Mouse (Mus musculus) CH12.LX (cell line): ENCODE results near the gene Mymk. TPM values are rescaled to one million over a fixed set of nuclear protein-coding genes. Genes with fewer than 3 reads are reported as not detected.

Experiments
- DNase-seq: peaks from one replicate; pipeline ENCODE4 v3.0.0-alpha.2; 2013; ENCODE audit errors: extremely low read depth
- H3K27ac ChIP-seq: 2 replicates; pipeline ENCODE4 v1.5.1; 2012; ENCODE audit warnings: low read depth, mild to moderate bottlenecking, control low read depth, moderate library complexity; ENCODE audit not compliant: insufficient read depth
- H3K27me3 ChIP-seq: replicated peaks from 2 replicates; pipeline ENCODE3; 2012; ENCODE audit warnings: inconsistent platforms
- H3K36me3 ChIP-seq, 2 experiments: replicated peaks in 1 of 2; 2 replicates each; pipeline versions ENCODE3 to v1.6.1; 2012; ENCODE audit warnings: inconsistent platforms in 1 of 2, low read length in 1 of 2, mild to moderate bottlenecking in 1 of 2, mixed read lengths in 1 of 2, moderate library complexity in 1 of 2; ENCODE audit not compliant: control insufficient read depth in 1 of 2, insufficient read depth in 1 of 2
- H3K4me1 ChIP-seq, 2 experiments: 2 replicates each; pipeline ENCODE4 v1.6.1; 2012; ENCODE audit warnings: inconsistent platforms in 1 of 2, moderate library complexity in 1 of 2; ENCODE audit not compliant: insufficient read depth in 2 of 2, control insufficient read depth in 1 of 2
- H3K4me2 ChIP-seq: 2 replicates; pipeline ENCODE4 v1.6.1; 2012; ENCODE audit warnings: low read depth, mild to moderate bottlenecking, control low read depth; ENCODE audit not compliant: poor library complexity, insufficient read depth, severe bottlenecking
- H3K4me3 ChIP-seq, 3 experiments: fragments of 150-350 bp in 1 of 3; sonication (generic) in 1 of 3; replicated peaks in 1 of 3; 2 replicates each; pipeline versions ENCODE3 to v1.5.1; 2011 to 2012; ENCODE audit warnings: low read depth in 2 of 3, low read length in 2 of 3, mild to moderate bottlenecking in 2 of 3, moderate library complexity in 2 of 3, control low read depth in 1 of 3, improper control_type of control experiment in 1 of 3, inconsistent platforms in 1 of 3, mixed read lengths in 1 of 3; ENCODE audit not compliant: poor library complexity in 1 of 3
- H3K79me2 ChIP-seq: replicated peaks from 2 replicates; pipeline ENCODE4 v1.6.1; 2012; ENCODE audit warnings: mild to moderate bottlenecking, moderate library complexity; ENCODE audit not compliant: control insufficient read depth, poor library complexity, insufficient read depth, severe bottlenecking; ENCODE audit errors: extremely low read depth
- H3K9ac ChIP-seq: 2 replicates; pipeline ENCODE4 v1.6.1; 2012; ENCODE audit warnings: low read depth, mild to moderate bottlenecking, control low read depth, moderate library complexity; ENCODE audit not compliant: insufficient read depth
- H3K9me3 ChIP-seq: replicated peaks from 2 replicates; pipeline ENCODE3; 2012; ENCODE audit warnings: low read length, inconsistent platforms, mixed read lengths
- CHD1 ChIP-seq: IDR thresholded peaks from 2 replicates; pipeline ENCODE4 v1.6.1; 2012; ENCODE audit warnings: low read depth, low read length, improper control_type of control experiment, inconsistent platforms
- CHD2 ChIP-seq: IDR thresholded peaks from 2 replicates; pipeline ENCODE4 v1.6.1; 2011; ENCODE audit warnings: low read length, improper control_type of control experiment
- E2F4 ChIP-seq: IDR thresholded peaks from 2 replicates; pipeline ENCODE4 v1.6.1; 2011; ENCODE audit warnings: low read depth, low read length, improper control_type of control experiment; ENCODE audit not compliant: insufficient replicate concordance
- ELF1 ChIP-seq: IDR thresholded peaks from 2 replicates; pipeline ENCODE4 v1.6.1; 2014; ENCODE audit warnings: low read depth, mild to moderate bottlenecking, inconsistent platforms, low read length, improper control_type of control experiment
- ETS1 ChIP-seq: conservative IDR thresholded peaks from 2 replicates; pipeline ENCODE4 v1.6.1; 2012; ENCODE audit warnings: low read depth, mild to moderate bottlenecking, inconsistent platforms, low read length, improper control_type of control experiment, moderate library complexity
- HCFC1 ChIP-seq: IDR thresholded peaks from 2 replicates; pipeline ENCODE4 v1.6.1; 2012; ENCODE audit warnings: low read depth, mild to moderate bottlenecking, inconsistent platforms, low read length, improper control_type of control experiment
- IRF4 ChIP-seq: IDR thresholded peaks from 2 replicates; pipeline ENCODE4 v1.6.1; 2014; ENCODE audit warnings: low read depth, mild to moderate bottlenecking, inconsistent platforms, low read length, improper control_type of control experiment
- JUN ChIP-seq: IDR thresholded peaks from 2 replicates; pipeline ENCODE4 v1.6.1; 2011; ENCODE audit warnings: low read depth, mild to moderate bottlenecking, low read length, improper control_type of control experiment, moderate library complexity; ENCODE audit not compliant: insufficient read depth
- JUND ChIP-seq: conservative IDR thresholded peaks from 2 replicates; pipeline ENCODE4 v1.6.1; 2011; ENCODE audit warnings: low read depth, low read length, improper control_type of control experiment
- KAT2A ChIP-seq: IDR thresholded peaks from 2 replicates; pipeline ENCODE4 v1.6.1; 2012; ENCODE audit warnings: low read length, improper control_type of control experiment, inconsistent platforms; ENCODE audit not compliant: insufficient replicate concordance
- MAFK ChIP-seq: IDR thresholded peaks from 2 replicates; pipeline ENCODE4 v1.6.1; 2011; ENCODE audit warnings: low read length, improper control_type of control experiment; ENCODE audit not compliant: insufficient replicate concordance
- MAX ChIP-seq: IDR thresholded peaks from 2 replicates; pipeline ENCODE4 v1.6.1; 2011; ENCODE audit warnings: low read length, improper control_type of control experiment
- MAZ ChIP-seq: IDR thresholded peaks from 2 replicates; pipeline ENCODE4 v1.6.1; 2012; ENCODE audit warnings: low read depth, mild to moderate bottlenecking, inconsistent platforms, low read length, improper control_type of control experiment, moderate library complexity
- NRF1 ChIP-seq: IDR thresholded peaks from 2 replicates; pipeline ENCODE4 v1.6.1; 2014; ENCODE audit warnings: low read depth, mild to moderate bottlenecking, inconsistent platforms, low read length, improper control_type of control experiment, moderate library complexity
- POLR2A ChIP-seq: IDR thresholded peaks from 2 replicates; pipeline ENCODE4 v1.6.1; 2011; ENCODE audit warnings: low read depth, mild to moderate bottlenecking, improper control_type of control experiment, low read length
- RCOR1 ChIP-seq: conservative IDR thresholded peaks from 2 replicates; pipeline ENCODE4 v1.6.1; 2012; ENCODE audit warnings: low read depth, mild to moderate bottlenecking, inconsistent platforms, low read length, improper control_type of control experiment
- SMC3 ChIP-seq: IDR thresholded peaks from 2 replicates; pipeline ENCODE4 v1.6.1; 2011; ENCODE audit warnings: low read depth, low read length, improper control_type of control experiment
- TBP ChIP-seq: conservative IDR thresholded peaks from 2 replicates; pipeline ENCODE4 v1.6.1; 2011; ENCODE audit warnings: low read depth, low read length, improper control_type of control experiment
- UBTF ChIP-seq: IDR thresholded peaks from 2 replicates; pipeline ENCODE4 v1.6.1; 2012; ENCODE audit warnings: low read depth, mild to moderate bottlenecking, inconsistent platforms, low read length, improper control_type of control experiment, moderate library complexity
- USF2 ChIP-seq: conservative IDR thresholded peaks from 2 replicates; pipeline ENCODE4 v1.6.1; 2011; ENCODE audit warnings: low read depth, low read length, improper control_type of control experiment
- ZC3H11A ChIP-seq: IDR thresholded peaks from 2 replicates; pipeline ENCODE4 v1.6.1; 2012; ENCODE audit warnings: low read depth, mild to moderate bottlenecking, inconsistent platforms, low read length, improper control_type of control experiment
- ZKSCAN1 ChIP-seq: IDR thresholded peaks from 2 replicates; pipeline ENCODE4 v1.6.1; 2012; ENCODE audit warnings: low read depth, inconsistent platforms, low read length, improper control_type of control experiment, borderline replicate concordance
- ZMIZ1 ChIP-seq: IDR thresholded peaks from 2 replicates; pipeline ENCODE4 v1.6.1; 2012; ENCODE audit warnings: low read depth, mild to moderate bottlenecking, inconsistent platforms, low read length, improper control_type of control experiment
- ZNF384 ChIP-seq: IDR thresholded peaks from 2 replicates; pipeline ENCODE4 v1.6.1; 2012; ENCODE audit warnings: low read depth, low read length, improper control_type of control experiment, inconsistent platforms
- dilution Hi-C: fragments of 300-500 bp; cut with MboI; formaldehyde crosslinking; loops from 2 replicates; pipeline ENCODE4 v1.14.3; 2020; ENCODE audit warnings: low sequenced_read_pairs; ENCODE audit not compliant: extremely low pct_unique_long_range_greater_than_20kb, extremely low pct_ligation_motif_present
- in situ Hi-C: fragments of 300-500 bp; cut with MboI; formaldehyde crosslinking; loops from 3 replicates; pipeline ENCODE4 v1.14.3; 2019; ENCODE audit warnings: low sequenced_read_pairs, low pct_ligation_motif_present, low pct_unique_long_range_greater_than_20kb, mixed read lengths
- polyA plus RNA-seq: library from polyadenylated mRNA; unstranded; fragments of >175 nt; gene quantifications from 2 replicates; pipeline ENCODE4 v1.2.1, GENCODE M21; 2012; ENCODE audit warnings: low read depth; ENCODE audit not compliant: insufficient read length
- total RNA-seq, 2 experiments: library from RNA; depleted of rRNA; stranded (reverse); fragments of 300-350 nt in 1 of 2; fragments of >200 nt in 1 of 2; gene quantifications; 2 replicates each; pipeline ENCODE4 v1.2.3; 2012 to 2014

The Mymk gene
- total and polyA plus RNA-seq, 3 experiments = not detected

- TF ChIP-seq HCFC1 (no peak), ETS1 (no peak), USF2 (no peak), CHD2 (no peak), ELF1 (no peak), NRF1 (no peak), KAT2A (no peak), E2F4 (no peak), ZNF384 (no peak), RCOR1 (no peak)
- in situ Hi-C loops = loop anchor here (5.0 kb wide), 1 partner anchor 32 kb away; no protein-coding TSS in a partner anchor
These were observed 47.8 kb upstream of the Mymk start for GRCm38 (mm10) chr2:27119766-27120165.

GRCm38 (mm10) chr2:27118452-27118851 is 46.5 kb upstream of the Mymk start:
- Histone ChIP-seq H3K9ac (no peak overlapping the region), H3K27me3 (peaks cover 29% of the 10 kb centered on the region)
- dilution Hi-C loops = no loop called here

More at GRCm38 (mm10) chr2:27119766-27120165, 47.8 kb upstream of the Mymk start:
- no peak overlapping the region for H3K4me2 ChIP-seq
- H3K4me3 ChIP-seq = no peak overlapping the region
- H3K27me3 ChIP-seq = peaks cover 29% of the 10 kb centered on the region
- no peak for DNase-seq
- no peaks in the 10 kb centered on the region for H3K36me3 ChIP-seq
- H3K27ac ChIP-seq = no peak overlapping the region
- dilution Hi-C loops = no loop called here
- H3K9ac ChIP-seq = no peak overlapping the region
- H3K79me2 ChIP-seq = no peaks in the 10 kb centered on the region
- peaks cover 1% of the 10 kb centered on the region for H3K9me3 ChIP-seq
- H3K4me1 ChIP-seq = peaks cover 5 to 40% of the 10 kb centered on the region in 2 experiments; a peak in 3 of 4 replicates

More at GRCm38 (mm10) chr2:27118452-27118851, 46.5 kb upstream of the Mymk start:
- no peak for TF ChIP-seq JUND
- no peak for TF ChIP-seq KAT2A
- no peak for TF ChIP-seq ZC3H11A
- no peak for TF ChIP-seq USF2
- TF ChIP-seq MAZ = no peak
- TF ChIP-seq SMC3 = no peak
- TF ChIP-seq TBP = no peak
- no peak for TF ChIP-seq MAFK
- no peak for TF ChIP-seq CHD2
- no peak for TF ChIP-seq MAX
- TF ChIP-seq ETS1 = no peak
- TF ChIP-seq ZMIZ1 = no peak
- no peak for TF ChIP-seq UBTF
- TF ChIP-seq POLR2A = no peak
- no peak for TF ChIP-seq IRF4
- TF ChIP-seq CHD1 = no peak
- TF ChIP-seq JUN = no peak
- TF ChIP-seq ZKSCAN1 = no peak
- TF ChIP-seq, all 38 proteins: peak for 0
- no peaks in the 10 kb centered on the region for H3K36me3 ChIP-seq
- peaks cover 5 to 41% of the 10 kb centered on the region in 2 experiments; a peak in 3 of 4 replicates for H3K4me1 ChIP-seq
- H3K4me3 ChIP-seq = no peak overlapping the region
- no peak overlapping the region for H3K4me2 ChIP-seq
- H3K9me3 ChIP-seq = no peaks in the 10 kb centered on the region
- H3K27ac ChIP-seq = no peak overlapping the region
- in situ Hi-C loops = no loop called here
- H3K79me2 ChIP-seq = no peaks in the 10 kb centered on the region
- DNase-seq = no peak
